Mouse (Mus musculus) WW6 (cell line): Measurements from ENCODE around the gene Lpin1.

Experiments
- DNase-seq: peaks from one replicate; pipeline ENCODE4 v3.0.0-alpha.2; 2013; ENCODE audit warnings: low read depth, low spot score

The Lpin1 gene

GRCm38 (mm10) chr12:16618512-16619274 lies 7.9 kb upstream of the Lpin1 start:
- no peak for DNase-seq

GRCm38 (mm10) chr12:16615738-16616137 lies 5.0 kb upstream of the Lpin1 start:
- DNase-seq: no peak

GRCm38 (mm10) chr12:16614556-16614955 lies 3.8 kb upstream of the Lpin1 start:
- no peak for DNase-seq

- no peak for DNase-seq
Observed at GRCm38 (mm10) chr12:16605624-16606023, 5.1 kb downstream of the Lpin1 start.

GRCm38 (mm10) chr12:16602271-16602670 lies 8.5 kb downstream of the Lpin1 start:
- no peak for DNase-seq

- DNase-seq: no peak
Observed at GRCm38 (mm10) chr12:16600374-16600773, 10.4 kb downstream of the Lpin1 start.

GRCm38 (mm10) chr12:16599359-16599758 lies 11.4 kb downstream of the Lpin1 start:
- DNase-seq: no peak

- DNase-seq: no peak
Observed at GRCm38 (mm10) chr12:16593761-16594160, 17.0 kb downstream of the Lpin1 start.

GRCm38 (mm10) chr12:16593014-16593413 lies 17.8 kb downstream of the Lpin1 start:
- no peak for DNase-seq

- no peak for DNase-seq
Observed at GRCm38 (mm10) chr12:16592451-16592850, 18.3 kb downstream of the Lpin1 start.

- peak; percentile 63 for DNase-seq
Observed at GRCm38 (mm10) chr12:16591453-16592200, 19.1 kb downstream of the Lpin1 start.

GRCm38 (mm10) chr12:16589966-16590365 lies 20.8 kb downstream of the Lpin1 start:
- no peak for DNase-seq

GRCm38 (mm10) chr12:16589204-16589949 lies 21.4 kb downstream of the Lpin1 start:
- peak; percentile 61 for DNase-seq

- DNase-seq: no peak
Observed at GRCm38 (mm10) chr12:16588396-16589042, 22.2 kb downstream of the Lpin1 start.

- no peak for DNase-seq
Observed at GRCm38 (mm10) chr12:16587767-16588166, 23.0 kb downstream of the Lpin1 start.

GRCm38 (mm10) chr12:16587111-16587510 lies 23.7 kb downstream of the Lpin1 start:
- no peak for DNase-seq

- DNase-seq: no peak
Observed at GRCm38 (mm10) chr12:16584964-16585363, 25.8 kb downstream of the Lpin1 start.

GRCm38 (mm10) chr12:16584035-16584682 lies 26.6 kb downstream of the Lpin1 start:
- no peak for DNase-seq

GRCm38 (mm10) chr12:16583313-16583712 lies 27.5 kb downstream of the Lpin1 start:
- DNase-seq: no peak

- DNase-seq: no peak
Observed at GRCm38 (mm10) chr12:16580306-16580705, 30.5 kb downstream of the Lpin1 start.

GRCm38 (mm10) chr12:16577665-16578233 lies 33.0 kb downstream of the Lpin1 start:
- no peak for DNase-seq
